ENCODE assay signal across 8 mouse cellular contexts in genomic region chr3:65528614-65529470, GRCm38 (mm10). TPM values are rescaled to one million over a fixed set of nuclear protein-coding genes. Genes with fewer than 3 reads are reported as not detected.
DNase-seq lines count a peak whose midpoint lies in the region; TF ChIP-seq lines count a peak whose summit lies in the region.

No protein-coding gene starts in this region.

- intact Hi-C loops in left cerebral cortex, adult 2 months (cut with DNase I), result loop anchor here (1.0 to 5.0 kb wide), 6 partner anchors 58 to 400 kb away; no protein-coding TSS in a partner anchor

- peak; percentile 64 for TF ChIP-seq CTCF in left cerebral cortex, adult 2 months (IDR thresholded peaks at IDR 0.05)

- H3K4me3 ChIP-seq in left cerebral cortex, adult 2 months, result peak overlapping the region; percentile 93
- H3K4me3 ChIP-seq in macrophage (ENCODE audit: inconsistent target), result peak overlapping the region; percentile 55

- peak overlapping the region; percentile 89 for H3K27ac ChIP-seq in left cerebral cortex, adult 2 months
- H3K27ac ChIP-seq in macrophage, result peak overlapping the region; percentile 72

- peak; percentile 92 for DNase-seq in ZHBTc4 (ENCODE audit: low read depth, low spot score)
- peak; percentile 41 to 76 for DNase-seq in cerebellum, postnatal 4 days (ENCODE audit: low spot score in 2 of 2)
- peak; percentile 71 for DNase-seq in gastrocnemius, postnatal 10 days
- peak; percentile 68 for DNase-seq in induced T-regulatory cell, adult 2 months (ENCODE audit: low read depth)
- DNase-seq in left cerebral cortex, adult 2 months (ENCODE audit: extremely low spot score in 1 of 2, low spot score in 2 of 2), result peak; percentile 59
- peak; percentile 28 for DNase-seq in retina, postnatal 7 days (ENCODE audit: low read depth, low spot score)
- peak; percentile 82 for DNase-seq in thymus, postnatal 4 days

- H3K36me3 ChIP-seq in macrophage (ENCODE audit: inconsistent target), result no peaks in the 10 kb centered on the region

- WGBS in macrophage (ENCODE audit: missing documents), result under 1% methylated on average over 79 of the region's 97 CpGs

- peaks cover 44% of the 10 kb centered on the region for H3K79me2 ChIP-seq in macrophage (ENCODE audit: inconsistent target)

RNA-seq across cellular contexts. Expression of gene Tiparp, which starts 0.6 kb away (rescaled TPM):
- total RNA-seq in gastrocnemius, postnatal 10 days (2021), result 10 to 100 TPM; 11.2 to 11.9 TPM
- 10 to 100 TPM; 14.9 to 25.6 TPM for total RNA-seq in left cerebral cortex, adult 2 months (2021)
- total RNA-seq in macrophage (2018; cell fraction: chromatin; rRNA removed), result 100 to 1,000 TPM in 14 of 26 experiments, 10 to 100 TPM in 12; 46.8 to 618 (median 104) TPM
- 100 to 1,000 TPM in 6 of 26 experiments, 10 to 100 TPM in 20; 24.2 to 340 (median 48.6) TPM for total RNA-seq in macrophage (2018; cell fraction: cytosol; rRNA removed)
- total RNA-seq in macrophage (2018; cell fraction: nucleus; rRNA removed), result 100 to 1,000 TPM in 16 of 26 experiments, 10 to 100 TPM in 10; 56.4 to 926 (median 131) TPM
- 16.9 to 22.9 TPM (median 19.6 TPM) in 3 replicates for polyA plus RNA-seq in macrophage (2018)

Comparison
In these comparisons a context has a peak if more than half of its experiments do, and no peak if none do; other contexts are left out.
1. Peak in every context shown above with its lines: DNase-seq, H3K4me3 ChIP-seq and H3K27ac ChIP-seq.
2. DNase-seq: peak in every context shown above with its lines; median percentile 92 in ZHBTc4; 82 in thymus, postnatal 4 days; 71 in gastrocnemius, postnatal 10 days; 68 in induced T-regulatory cell, adult 2 months; 59 in left cerebral cortex, adult 2 months; 58 in cerebellum, postnatal 4 days; 28 in retina, postnatal 7 days.